Mouse (Mus musculus) CH12.LX (cell line): ENCODE results near the gene Cxcr5. TPM values are rescaled to one million over a fixed set of nuclear protein-coding genes. Genes with fewer than 3 reads are reported as not detected.

Source experiments
- DNase-seq: peaks from one replicate; pipeline ENCODE4 v3.0.0-alpha.2; 2013; ENCODE audit errors: extremely low read depth
- H3K27ac ChIP-seq: 2 replicates; pipeline ENCODE4 v1.5.1; 2012; ENCODE audit warnings: low read depth, mild to moderate bottlenecking, control low read depth, moderate library complexity; ENCODE audit not compliant: insufficient read depth
- H3K27me3 ChIP-seq: replicated peaks from 2 replicates; pipeline ENCODE3; 2012; ENCODE audit warnings: inconsistent platforms
- H3K36me3 ChIP-seq, 2 experiments: replicated peaks in 1 of 2; 2 replicates each; pipeline versions ENCODE3 to v1.6.1; 2012; ENCODE audit warnings: inconsistent platforms in 1 of 2, low read length in 1 of 2, mild to moderate bottlenecking in 1 of 2, mixed read lengths in 1 of 2, moderate library complexity in 1 of 2; ENCODE audit not compliant: control insufficient read depth in 1 of 2, insufficient read depth in 1 of 2
- H3K4me1 ChIP-seq, 2 experiments: 2 replicates each; pipeline ENCODE4 v1.6.1; 2012; ENCODE audit warnings: inconsistent platforms in 1 of 2, moderate library complexity in 1 of 2; ENCODE audit not compliant: insufficient read depth in 2 of 2, control insufficient read depth in 1 of 2
- H3K4me2 ChIP-seq: 2 replicates; pipeline ENCODE4 v1.6.1; 2012; ENCODE audit warnings: low read depth, mild to moderate bottlenecking, control low read depth; ENCODE audit not compliant: poor library complexity, insufficient read depth, severe bottlenecking
- H3K4me3 ChIP-seq, 3 experiments: fragments of 150-350 bp in 1 of 3; sonication (generic) in 1 of 3; replicated peaks in 1 of 3; 2 replicates each; pipeline versions ENCODE3 to v1.5.1; 2011 to 2012; ENCODE audit warnings: low read depth in 2 of 3, low read length in 2 of 3, mild to moderate bottlenecking in 2 of 3, moderate library complexity in 2 of 3, control low read depth in 1 of 3, improper control_type of control experiment in 1 of 3, inconsistent platforms in 1 of 3, mixed read lengths in 1 of 3; ENCODE audit not compliant: poor library complexity in 1 of 3
- H3K79me2 ChIP-seq: replicated peaks from 2 replicates; pipeline ENCODE4 v1.6.1; 2012; ENCODE audit warnings: mild to moderate bottlenecking, moderate library complexity; ENCODE audit not compliant: control insufficient read depth, poor library complexity, insufficient read depth, severe bottlenecking; ENCODE audit errors: extremely low read depth
- H3K9ac ChIP-seq: 2 replicates; pipeline ENCODE4 v1.6.1; 2012; ENCODE audit warnings: low read depth, mild to moderate bottlenecking, control low read depth, moderate library complexity; ENCODE audit not compliant: insufficient read depth
- H3K9me3 ChIP-seq: replicated peaks from 2 replicates; pipeline ENCODE3; 2012; ENCODE audit warnings: low read length, inconsistent platforms, mixed read lengths
- BHLHE40 ChIP-seq: IDR thresholded peaks from 2 replicates; pipeline ENCODE4 v1.6.1; 2011; ENCODE audit warnings: mild to moderate bottlenecking, low read depth, low read length, improper control_type of control experiment
- CHD1 ChIP-seq: IDR thresholded peaks from 2 replicates; pipeline ENCODE4 v1.6.1; 2012; ENCODE audit warnings: low read depth, low read length, improper control_type of control experiment, inconsistent platforms
- CHD2 ChIP-seq: IDR thresholded peaks from 2 replicates; pipeline ENCODE4 v1.6.1; 2011; ENCODE audit warnings: low read length, improper control_type of control experiment
- CTCF ChIP-seq, 2 experiments: IDR thresholded peaks in 1 of 2; conservative IDR thresholded peaks in 1 of 2; 2 replicates each; pipeline ENCODE4 v1.5.1; 2011 to 2012; ENCODE audit warnings: low read depth in 2 of 2, low read length in 2 of 2, improper control_type of control experiment in 1 of 2, inconsistent platforms in 1 of 2, mild to moderate bottlenecking in 1 of 2, moderate library complexity in 1 of 2
- E2F4 ChIP-seq: IDR thresholded peaks from 2 replicates; pipeline ENCODE4 v1.6.1; 2011; ENCODE audit warnings: low read depth, low read length, improper control_type of control experiment; ENCODE audit not compliant: insufficient replicate concordance
- ELF1 ChIP-seq: IDR thresholded peaks from 2 replicates; pipeline ENCODE4 v1.6.1; 2014; ENCODE audit warnings: low read depth, mild to moderate bottlenecking, inconsistent platforms, low read length, improper control_type of control experiment
- EP300 ChIP-seq: IDR thresholded peaks from 2 replicates; pipeline ENCODE4 v1.6.1; 2011; ENCODE audit warnings: low read length, improper control_type of control experiment
- ETS1 ChIP-seq: conservative IDR thresholded peaks from 2 replicates; pipeline ENCODE4 v1.6.1; 2012; ENCODE audit warnings: low read depth, mild to moderate bottlenecking, inconsistent platforms, low read length, improper control_type of control experiment, moderate library complexity
- GABPA ChIP-seq: IDR thresholded peaks from 2 replicates; pipeline ENCODE4 v1.6.1; 2012; ENCODE audit warnings: low read depth, low read length, improper control_type of control experiment, inconsistent platforms; ENCODE audit not compliant: insufficient replicate concordance
- HCFC1 ChIP-seq: IDR thresholded peaks from 2 replicates; pipeline ENCODE4 v1.6.1; 2012; ENCODE audit warnings: low read depth, mild to moderate bottlenecking, inconsistent platforms, low read length, improper control_type of control experiment
- IRF4 ChIP-seq: IDR thresholded peaks from 2 replicates; pipeline ENCODE4 v1.6.1; 2014; ENCODE audit warnings: low read depth, mild to moderate bottlenecking, inconsistent platforms, low read length, improper control_type of control experiment
- JUN ChIP-seq: IDR thresholded peaks from 2 replicates; pipeline ENCODE4 v1.6.1; 2011; ENCODE audit warnings: low read depth, mild to moderate bottlenecking, low read length, improper control_type of control experiment, moderate library complexity; ENCODE audit not compliant: insufficient read depth
- JUND ChIP-seq: conservative IDR thresholded peaks from 2 replicates; pipeline ENCODE4 v1.6.1; 2011; ENCODE audit warnings: low read depth, low read length, improper control_type of control experiment
- KAT2A ChIP-seq: IDR thresholded peaks from 2 replicates; pipeline ENCODE4 v1.6.1; 2012; ENCODE audit warnings: low read length, improper control_type of control experiment, inconsistent platforms; ENCODE audit not compliant: insufficient replicate concordance
- MAFK ChIP-seq: IDR thresholded peaks from 2 replicates; pipeline ENCODE4 v1.6.1; 2011; ENCODE audit warnings: low read length, improper control_type of control experiment; ENCODE audit not compliant: insufficient replicate concordance
- MAX ChIP-seq: IDR thresholded peaks from 2 replicates; pipeline ENCODE4 v1.6.1; 2011; ENCODE audit warnings: low read length, improper control_type of control experiment
- MAZ ChIP-seq: IDR thresholded peaks from 2 replicates; pipeline ENCODE4 v1.6.1; 2012; ENCODE audit warnings: low read depth, mild to moderate bottlenecking, inconsistent platforms, low read length, improper control_type of control experiment, moderate library complexity
- MEF2A ChIP-seq: IDR thresholded peaks from 2 replicates; pipeline ENCODE4 v1.6.1; 2014; ENCODE audit warnings: low read depth, mild to moderate bottlenecking, inconsistent platforms, low read length, improper control_type of control experiment, borderline replicate concordance
- MXI1 ChIP-seq: IDR thresholded peaks from 2 replicates; pipeline ENCODE4 v1.6.1; 2011; ENCODE audit warnings: mild to moderate bottlenecking, low read depth, low read length, improper control_type of control experiment
- NELFE ChIP-seq: IDR thresholded peaks from 2 replicates; pipeline ENCODE4 v1.6.1; 2011; ENCODE audit warnings: low read depth, low read length, improper control_type of control experiment
- NRF1 ChIP-seq: IDR thresholded peaks from 2 replicates; pipeline ENCODE4 v1.6.1; 2014; ENCODE audit warnings: low read depth, mild to moderate bottlenecking, inconsistent platforms, low read length, improper control_type of control experiment, moderate library complexity
- PAX5 ChIP-seq: IDR thresholded peaks from 2 replicates; pipeline ENCODE4 v1.6.1; 2012; ENCODE audit warnings: low read length, inconsistent platforms, mixed read lengths
- POLR2A ChIP-seq: IDR thresholded peaks from 2 replicates; pipeline ENCODE4 v1.6.1; 2011; ENCODE audit warnings: low read depth, mild to moderate bottlenecking, improper control_type of control experiment, low read length
- POLR2AphosphoS2 ChIP-seq: IDR thresholded peaks from 2 replicates; pipeline ENCODE4 v1.6.1; 2011; ENCODE audit warnings: low read depth, low read length, improper control_type of control experiment
- RAD21 ChIP-seq: IDR thresholded peaks from 2 replicates; pipeline ENCODE4 v1.6.1; 2011; ENCODE audit warnings: low read depth, mild to moderate bottlenecking, low read length, improper control_type of control experiment, moderate library complexity
- RCOR1 ChIP-seq: conservative IDR thresholded peaks from 2 replicates; pipeline ENCODE4 v1.6.1; 2012; ENCODE audit warnings: low read depth, mild to moderate bottlenecking, inconsistent platforms, low read length, improper control_type of control experiment
- SIN3A ChIP-seq: IDR thresholded peaks from 2 replicates; pipeline ENCODE4 v1.6.1; 2012; ENCODE audit warnings: low read length, improper control_type of control experiment, inconsistent platforms
- SMC3 ChIP-seq: IDR thresholded peaks from 2 replicates; pipeline ENCODE4 v1.6.1; 2011; ENCODE audit warnings: low read depth, low read length, improper control_type of control experiment
- TBP ChIP-seq: conservative IDR thresholded peaks from 2 replicates; pipeline ENCODE4 v1.6.1; 2011; ENCODE audit warnings: low read depth, low read length, improper control_type of control experiment
- TCF12 ChIP-seq: IDR thresholded peaks from 2 replicates; pipeline ENCODE4 v1.6.1; 2014; ENCODE audit warnings: low read depth, mild to moderate bottlenecking, inconsistent platforms, low read length, improper control_type of control experiment
- UBTF ChIP-seq: IDR thresholded peaks from 2 replicates; pipeline ENCODE4 v1.6.1; 2012; ENCODE audit warnings: low read depth, mild to moderate bottlenecking, inconsistent platforms, low read length, improper control_type of control experiment, moderate library complexity
- USF1 ChIP-seq: IDR thresholded peaks from 2 replicates; pipeline ENCODE4 v1.6.1; 2014; ENCODE audit warnings: low read depth, mild to moderate bottlenecking, inconsistent platforms, low read length, improper control_type of control experiment
- USF2 ChIP-seq: conservative IDR thresholded peaks from 2 replicates; pipeline ENCODE4 v1.6.1; 2011; ENCODE audit warnings: low read depth, low read length, improper control_type of control experiment
- ZC3H11A ChIP-seq: IDR thresholded peaks from 2 replicates; pipeline ENCODE4 v1.6.1; 2012; ENCODE audit warnings: low read depth, mild to moderate bottlenecking, inconsistent platforms, low read length, improper control_type of control experiment
- ZKSCAN1 ChIP-seq: IDR thresholded peaks from 2 replicates; pipeline ENCODE4 v1.6.1; 2012; ENCODE audit warnings: low read depth, inconsistent platforms, low read length, improper control_type of control experiment, borderline replicate concordance
- ZMIZ1 ChIP-seq: IDR thresholded peaks from 2 replicates; pipeline ENCODE4 v1.6.1; 2012; ENCODE audit warnings: low read depth, mild to moderate bottlenecking, inconsistent platforms, low read length, improper control_type of control experiment
- ZNF384 ChIP-seq: IDR thresholded peaks from 2 replicates; pipeline ENCODE4 v1.6.1; 2012; ENCODE audit warnings: low read depth, low read length, improper control_type of control experiment, inconsistent platforms
- dilution Hi-C: fragments of 300-500 bp; cut with MboI; formaldehyde crosslinking; loops from 2 replicates; pipeline ENCODE4 v1.14.3; 2020; ENCODE audit warnings: low sequenced_read_pairs; ENCODE audit not compliant: extremely low pct_unique_long_range_greater_than_20kb, extremely low pct_ligation_motif_present
- in situ Hi-C: fragments of 300-500 bp; cut with MboI; formaldehyde crosslinking; loops from 3 replicates; pipeline ENCODE4 v1.14.3; 2019; ENCODE audit warnings: low sequenced_read_pairs, low pct_ligation_motif_present, low pct_unique_long_range_greater_than_20kb, mixed read lengths
- polyA plus RNA-seq: library from polyadenylated mRNA; unstranded; fragments of >175 nt; gene quantifications from 2 replicates; pipeline ENCODE4 v1.2.1, GENCODE M21; 2012; ENCODE audit warnings: low read depth; ENCODE audit not compliant: insufficient read length
- total RNA-seq, 2 experiments: library from RNA; depleted of rRNA; stranded (reverse); fragments of 300-350 nt in 1 of 2; fragments of >200 nt in 1 of 2; gene quantifications; 2 replicates each; pipeline ENCODE4 v1.2.3; 2012 to 2014

Gene Cxcr5
- total and polyA plus RNA-seq, 3 experiments, result 30.2 to 93.4 (median 70.5) TPM

DNA sequence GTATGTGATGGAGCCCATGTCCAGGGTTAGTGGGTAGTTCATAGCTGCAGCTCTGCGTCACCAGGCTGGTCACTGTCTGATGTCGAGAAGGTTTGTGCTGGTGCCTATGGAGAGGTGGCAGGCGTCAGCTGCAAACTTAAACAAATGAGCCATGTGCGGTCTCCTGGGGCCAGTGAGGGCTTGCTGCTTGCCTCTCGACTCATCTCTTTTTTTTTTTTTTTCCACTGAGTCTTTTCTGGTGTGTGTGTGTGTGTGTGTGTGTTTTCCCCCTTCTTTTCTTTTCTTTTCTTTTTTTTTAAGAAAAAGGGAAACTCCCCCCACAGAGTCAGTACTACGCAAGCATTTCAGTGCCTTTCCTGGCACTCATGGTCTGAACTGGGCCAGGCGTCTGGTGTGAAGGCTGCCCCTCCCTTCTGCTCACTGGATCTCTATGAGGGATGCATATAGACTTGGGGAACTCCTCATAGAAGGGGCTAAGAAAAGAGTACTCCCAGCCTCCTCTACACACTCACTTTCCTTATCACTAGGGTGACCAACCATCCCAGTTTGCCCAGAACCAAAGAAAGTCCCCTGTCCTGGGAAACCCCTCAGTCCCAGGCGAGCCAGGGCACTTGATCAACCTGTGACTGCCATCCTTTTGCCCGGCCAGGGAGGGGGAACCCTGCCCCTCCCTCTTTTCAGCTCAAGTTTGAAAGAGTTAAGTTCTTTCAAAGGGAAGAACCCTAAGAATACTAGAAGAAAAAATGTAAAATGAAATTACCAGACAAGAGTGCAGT lies 35.2 kb downstream of the Cxcr5 start:
- Histone ChIP-seq H3K27ac (peak overlapping the region; percentile 81), H3K4me3 (peak overlapping the region; percentile 62 to 77 (median 63)), H3K4me1 (peaks cover 35 to 43% of the 10 kb centered on the region in 2 experiments), H3K27me3 (no peaks in the 10 kb centered on the region), H3K79me2 (peaks cover 2% of the 10 kb centered on the region; the same call in 1 of the 2 replicates), H3K36me3 (peaks cover 0 to 10% of the 10 kb centered on the region in 2 experiments), H3K9me3 (peaks cover 2% of the 10 kb centered on the region), H3K9ac (peak overlapping the region; percentile 77), H3K4me2 (peak overlapping the region; percentile 79)
- DNase-seq, result peak; percentile 97
- in situ Hi-C loops, result no loop called here
- dilution Hi-C loops, result no loop called here
- TF ChIP-seq GABPA, result 0 out of 2 replicates have a peak, but pooled peaks have one; percentile 19
- peak; percentile 99 for TF ChIP-seq SIN3A
- TF ChIP-seq IRF4, result peak; percentile 93
- 0 out of 2 replicates have a peak, but pooled peaks have one; percentile 81 for TF ChIP-seq KAT2A
- TF ChIP-seq CHD2, result peak; percentile 89
- no peak; the same call in 1 of the 2 replicates for TF ChIP-seq ZMIZ1
- TF ChIP-seq JUND, result peak; percentile 75; the same call in 1 of the 2 replicates
- TF ChIP-seq HCFC1, result peak; percentile 65; the same call in 1 of the 2 replicates
- peak; percentile 54 for TF ChIP-seq POLR2A
- peak; percentile 98 for TF ChIP-seq EP300
- no peak for TF ChIP-seq USF2
- peak; percentile 54; the same call in 1 of the 2 replicates for TF ChIP-seq E2F4
- TF ChIP-seq MAX, result peak; percentile 96
- peak; percentile 98 for TF ChIP-seq TCF12
- TF ChIP-seq CTCF (conservative IDR thresholded peaks at IDR 0.05 in 1 of 2, IDR thresholded peaks at IDR 0.05 in 1 of 2; ENCODE audit: low read depth in 2 of 2, low read length in 2 of 2), result 0 out of 4 replicates have a peak, but pooled peaks of 1 of the 2 experiments have one; percentile 5
- TF ChIP-seq CHD1, result peak; percentile 81; the same call in 1 of the 2 replicates
- TF ChIP-seq BHLHE40, result peak; percentile 99
- peak; percentile 32; the same call in 1 of the 2 replicates for TF ChIP-seq TBP
- TF ChIP-seq RCOR1, result peak; percentile 97
- TF ChIP-seq JUN, result peak; percentile 73
- peak; percentile 54 for TF ChIP-seq SMC3
- peak; percentile 94 for TF ChIP-seq MXI1
- no peak for TF ChIP-seq PAX5
- TF ChIP-seq USF1, result no peak
- peak; percentile 71; the same call in 1 of the 2 replicates for TF ChIP-seq ELF1
- peak; percentile 97 for TF ChIP-seq MAZ
- peak; percentile 75; the same call in 1 of the 2 replicates for TF ChIP-seq ZKSCAN1
- TF ChIP-seq NELFE, result 0 out of 2 replicates have a peak, but pooled peaks have one; percentile 23
- TF ChIP-seq NRF1, result peak; percentile 53; the same call in 1 of the 2 replicates
- no peak for TF ChIP-seq ZC3H11A
- peak; percentile 90 for TF ChIP-seq MAFK
- peak; percentile 100 for TF ChIP-seq ZNF384
- TF ChIP-seq POLR2AphosphoS2, result no peak; the same call in 1 of the 2 replicates
- TF ChIP-seq MEF2A, result peak; percentile 93
- peak; percentile 26 for TF ChIP-seq RAD21
- TF ChIP-seq UBTF, result peak; percentile 61; the same call in 1 of the 2 replicates
- TF ChIP-seq ETS1, result peak; percentile 100
